Mouse (Mus musculus) lung, postnatal 0 days (tissue): ENCODE data around the gene Wfikkn1. TPM values are rescaled to one million over a fixed set of nuclear protein-coding genes. Genes with fewer than 3 reads are reported as not detected.

Experiments used
- ATAC-seq: fragments of 200-750 bp; cut with Nextera tagmentation; 2 replicates; pipeline ENCODE4 v1.8.0; 2017; ENCODE audit warnings: moderate library complexity
- DNase-seq: peaks from one replicate; pipeline ENCODE4 v3.0.0-alpha.2; 2016; ENCODE audit warnings: low spot score
- H3K27ac ChIP-seq: fragments of 300-500 bp; sonication (generic); 2 replicates; pipeline ENCODE4 v1.5.1; 2014; ENCODE audit warnings: antibody characterized with exemption, mild to moderate bottlenecking, low read length, mixed read lengths
- H3K27me3 ChIP-seq: fragments of 300-500 bp; sonication (generic); replicated peaks from 2 replicates; pipeline ENCODE4 v1.6.1; 2014; ENCODE audit warnings: low read length, mixed read lengths; ENCODE audit not compliant: insufficient read depth
- H3K36me3 ChIP-seq: fragments of 300-500 bp; sonication (generic); 2 replicates; pipeline ENCODE4 v1.6.1; 2014; ENCODE audit warnings: low read length, mixed read lengths; ENCODE audit not compliant: insufficient read depth
- H3K4me1 ChIP-seq: fragments of 300-500 bp; sonication (generic); 2 replicates; pipeline ENCODE4 v1.6.1; 2014; ENCODE audit warnings: antibody characterized with exemption, low read depth, low read length, mixed read lengths; ENCODE audit not compliant: insufficient read depth
- H3K4me2 ChIP-seq: fragments of 300-500 bp; sonication (generic); replicated peaks from 2 replicates; pipeline ENCODE4 v1.6.1; 2014; ENCODE audit warnings: low read depth, mild to moderate bottlenecking, low read length, moderate library complexity, mixed read lengths
- H3K4me3 ChIP-seq: fragments of 300-500 bp; sonication (generic); 2 replicates; pipeline ENCODE4 v1.5.1; 2014; ENCODE audit warnings: low read depth, low read length
- H3K9ac ChIP-seq: fragments of 300-500 bp; sonication (generic); replicated peaks from 2 replicates; pipeline ENCODE4 v1.6.1; 2014; ENCODE audit warnings: low read depth, mild to moderate bottlenecking
- H3K9me3 ChIP-seq: fragments of 300-500 bp; sonication (generic); 2 replicates; pipeline ENCODE4 v1.6.1; 2016; ENCODE audit warnings: low read length, mixed read lengths
- CTCF ChIP-seq: IDR thresholded peaks from 2 replicates; pipeline ENCODE4 v1.5.1; 2016; ENCODE audit warnings: antibody characterized with exemption, mild to moderate bottlenecking
- EP300 ChIP-seq: IDR thresholded peaks from 2 replicates; pipeline ENCODE4 v1.6.1; 2016; ENCODE audit warnings: antibody characterized with exemption, mild to moderate bottlenecking, control low read depth
- WGBS: fragments of 180-500 bp; shearing (Covaris S2); extraction: QIAGEN DNeasy Blood & Tissue Kit; methylation state at CpG from one replicate; pipeline ENCODE4 v1.1.7; 2014; 5-methylcytosine and 5-hydroxymethylcytosine counted together
- polyA plus RNA-seq: library from polyadenylated mRNA; unstranded; fragments of >200 nt; fragmentation: Nextera tagmentation; extraction: Ambion mirVana; gene quantifications from 2 replicates; pipeline ENCODE4 v1.2.1, GENCODE M21; 2015

Wfikkn1 gene
- polyA plus RNA-seq, 1 experiment from 2014 or later, result 0.26 TPM

DNA sequence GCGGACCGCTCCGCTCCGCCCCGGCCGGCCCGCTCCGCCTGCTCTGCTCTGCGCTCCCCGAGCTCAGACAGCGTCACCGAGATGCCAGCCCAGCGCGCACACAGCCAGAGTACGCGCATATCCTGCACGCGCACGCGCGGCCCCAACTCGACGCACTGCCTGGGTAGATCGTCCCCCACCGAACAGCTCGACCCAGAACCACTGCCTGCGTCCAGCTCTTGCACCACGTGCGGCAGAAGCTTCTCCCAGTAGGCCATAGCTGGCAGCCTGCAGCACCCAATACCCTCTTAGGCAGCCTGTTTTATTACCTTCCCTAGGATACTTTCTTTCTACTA lies 43.6 kb downstream of the Wfikkn1 start, which contains the start of gene Rhbdl1:
Rhbdl1 (minus strand) TSS at position 220 of the 335 bp plus-strand sequence.
- H3K36me3 ChIP-seq, result peaks cover 8% of the 10 kb centered on the region; the same call in 1 of the 2 replicates
- no peak for ATAC-seq

DNA sequence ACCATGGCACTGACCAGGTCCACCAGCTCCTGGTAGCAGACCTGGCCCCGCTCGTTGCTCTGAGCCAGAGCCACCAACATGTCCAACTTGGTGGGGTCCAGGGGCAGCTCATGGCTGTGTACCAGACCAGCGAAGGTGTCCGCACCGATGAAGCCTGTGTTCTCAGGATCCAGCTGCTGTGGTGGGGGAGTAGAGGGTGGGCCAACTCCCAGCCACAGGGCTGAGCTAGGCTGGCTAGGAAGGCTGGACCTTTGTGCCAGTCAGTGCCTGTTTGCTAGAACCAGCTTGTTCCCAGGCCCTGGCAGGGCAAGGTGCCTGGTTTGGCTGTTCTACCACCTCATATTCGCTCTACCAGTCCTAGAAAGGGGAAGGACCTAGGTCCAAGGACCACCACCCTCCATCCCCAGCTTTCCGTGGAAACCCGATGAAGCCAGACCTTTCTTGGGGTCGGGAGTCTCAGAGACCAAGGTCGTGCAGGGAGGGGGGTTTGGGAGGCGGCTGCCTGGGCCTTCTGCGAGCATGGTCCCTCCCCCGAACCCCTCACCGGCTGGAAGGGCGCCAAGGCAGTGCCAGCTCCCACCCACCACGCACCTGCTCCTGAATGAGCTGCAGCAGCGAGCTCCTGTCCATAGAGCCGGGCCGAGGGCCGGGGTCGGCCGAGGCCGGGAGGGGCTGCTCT lies 44.1 kb downstream of the Wfikkn1 start:
- Histone ChIP-seq H3K27ac (no peak overlapping the region), H3K9me3 (no peaks in the 10 kb centered on the region), H3K4me3 (peak overlapping the region; percentile 31; the same call in 1 of the 2 replicates), H3K9ac (no peak overlapping the region), H3K27me3 (no peaks in the 10 kb centered on the region), H3K4me1 (peaks cover 33% of the 10 kb centered on the region), H3K36me3 (peaks cover 5% of the 10 kb centered on the region; the same call in 1 of the 2 replicates), H3K4me2 (peak overlapping the region; percentile 68)
- ATAC-seq (no peak), DNase-seq (no peak)
- 26% methylated on average over 20 of the region's 23 CpGs for WGBS
- TF ChIP-seq CTCF (no peak), EP300 (no peak)

More for the DNA sequence above, 43.6 kb downstream of the Wfikkn1 start, which contains the start of gene Rhbdl1:
- H3K9me3 ChIP-seq, result no peaks in the 10 kb centered on the region
- H3K4me1 ChIP-seq, result peaks cover 28% of the 10 kb centered on the region
- H3K4me3 ChIP-seq, result peak within 1 kb of the TSS; percentile 31; the same call in 1 of the 2 replicates
- H3K9ac ChIP-seq, result no peak within 1 kb of the TSS
- no peak within 1 kb of the TSS for H3K27ac ChIP-seq
- H3K27me3 ChIP-seq, result no peaks in the 10 kb centered on the region
- peak; percentile 62 for DNase-seq
- TF ChIP-seq EP300 (no peak), CTCF (no peak)
- H3K4me2 ChIP-seq, result peak within 1 kb of the TSS; percentile 68
- WGBS, result under 1% methylated on average over 22 of the region's 29 CpGs

DNA sequence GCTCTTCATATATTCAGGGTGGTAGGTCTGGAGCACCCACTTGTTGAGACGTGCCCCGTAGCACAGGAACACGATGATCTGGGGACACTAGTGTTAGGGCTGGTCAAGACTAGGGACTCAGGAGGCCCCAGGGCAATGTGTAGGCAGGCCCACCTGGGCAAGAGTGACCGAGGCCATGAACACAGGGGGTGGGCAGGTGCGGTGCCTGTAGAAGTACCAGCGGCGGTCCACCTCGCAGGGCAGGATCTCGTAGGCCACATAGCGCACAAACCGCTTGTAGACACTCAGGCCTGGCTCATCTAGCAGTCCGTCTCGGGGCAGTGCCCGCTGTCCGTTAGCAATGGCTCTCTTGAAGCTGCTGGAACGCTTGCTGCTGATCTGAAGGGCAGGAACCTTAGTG lies 44.8 kb downstream of the Wfikkn1 start:
- 84% methylated on average over 16 of the region's 16 CpGs for WGBS
- no peak overlapping the region for H3K9ac ChIP-seq
- H3K4me3 ChIP-seq, result no peak overlapping the region
- H3K36me3 ChIP-seq, result peaks cover 6% of the 10 kb centered on the region; the same call in 1 of the 2 replicates
- H3K4me1 ChIP-seq, result peaks cover 39% of the 10 kb centered on the region
- H3K27ac ChIP-seq, result no peak overlapping the region
- DNase-seq, result no peak
- no peak for ATAC-seq
- H3K9me3 ChIP-seq, result no peaks in the 10 kb centered on the region
- TF ChIP-seq EP300 (no peak), CTCF (no peak)
- no peaks in the 10 kb centered on the region for H3K27me3 ChIP-seq
- H3K4me2 ChIP-seq, result no peak overlapping the region

DNA sequence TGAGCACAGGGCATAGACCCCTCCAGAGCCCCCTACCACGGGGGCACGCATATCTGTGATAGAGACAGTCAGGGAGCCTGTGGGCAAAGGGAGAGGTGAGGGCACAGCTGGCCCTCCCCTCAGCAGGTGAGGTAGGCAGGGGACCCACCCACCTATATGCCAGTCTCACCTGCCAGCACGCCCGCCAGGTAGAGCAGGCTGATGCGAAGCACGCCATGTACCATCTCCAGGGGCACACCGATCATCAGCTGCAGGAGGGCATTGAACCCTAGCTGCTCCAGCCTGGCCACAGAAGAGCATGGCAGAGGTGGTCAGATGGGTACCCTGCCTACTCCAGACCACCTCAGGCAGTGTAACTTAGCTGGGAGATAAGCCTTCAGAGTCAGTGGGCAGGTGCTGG lies 45.4 kb downstream of the Wfikkn1 start:
- no peak for TF ChIP-seq CTCF
- TF ChIP-seq EP300, result no peak
- no peaks in the 10 kb centered on the region for H3K27me3 ChIP-seq
- no peak overlapping the region for H3K4me3 ChIP-seq
- H3K9ac ChIP-seq, result no peak overlapping the region
- WGBS, result 94% methylated on average over 7 of the region's 7 CpGs
- no peak for DNase-seq
- H3K36me3 ChIP-seq, result peaks cover 6% of the 10 kb centered on the region; the same call in 1 of the 2 replicates
- 0 out of 2 replicates have a peak overlapping the region, but pooled peaks have one; percentile 84 for H3K4me2 ChIP-seq
- H3K4me1 ChIP-seq, result peaks cover 39% of the 10 kb centered on the region
- ATAC-seq, result no peak
- no peak overlapping the region for H3K27ac ChIP-seq
- no peaks in the 10 kb centered on the region for H3K9me3 ChIP-seq

DNA sequence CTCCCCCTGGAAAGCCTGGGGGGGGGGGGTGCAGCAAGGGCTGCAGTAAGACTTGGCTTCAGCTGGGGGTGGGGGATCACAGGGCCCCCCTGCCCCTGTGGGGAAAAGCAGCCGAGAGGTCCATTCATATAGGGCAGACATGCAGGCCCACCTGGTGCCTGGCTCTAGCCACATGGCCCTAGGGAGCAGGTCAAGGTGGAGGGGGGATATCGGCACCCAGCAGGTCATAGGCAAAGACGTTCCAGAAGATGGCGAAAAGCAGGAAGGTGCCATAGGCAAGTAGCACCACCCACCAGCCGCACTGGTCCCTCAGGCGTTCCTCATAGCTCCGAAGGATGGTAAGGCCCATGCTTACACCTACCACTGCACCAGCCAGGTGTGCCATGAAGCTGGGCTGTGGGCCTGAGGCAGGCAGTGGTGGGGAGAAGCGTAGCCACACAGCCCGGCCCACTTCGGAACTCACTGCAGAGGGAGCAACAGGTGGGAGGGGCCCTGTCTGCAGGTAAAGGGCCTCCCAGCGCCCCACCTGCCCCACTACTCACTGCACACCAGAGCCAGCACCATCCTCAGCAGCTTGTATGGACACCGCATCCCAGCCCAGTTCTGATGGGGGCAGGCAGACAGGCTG lies 45.9 kb downstream of the Wfikkn1 start:
- Histone ChIP-seq H3K27me3 (no peaks in the 10 kb centered on the region), H3K27ac (peak overlapping the region; percentile 98; the same call in 1 of the 2 replicates), H3K4me1 (peaks cover 39% of the 10 kb centered on the region), H3K9me3 (no peaks in the 10 kb centered on the region), H3K4me3 (peak overlapping the region; percentile 55; the same call in 1 of the 2 replicates), H3K4me2 (peak overlapping the region; percentile 84), H3K36me3 (0 out of 2 replicates have a peak, but pooled peaks cover 5% of the 10 kb centered on the region), H3K9ac (0 out of 2 replicates have a peak overlapping the region, but pooled peaks have one; percentile 13)
- 79% methylated on average over 12 of the region's 12 CpGs for WGBS
- no peak for TF ChIP-seq CTCF
- TF ChIP-seq EP300, result no peak
- no peak for ATAC-seq
- DNase-seq, result no peak

DNA sequence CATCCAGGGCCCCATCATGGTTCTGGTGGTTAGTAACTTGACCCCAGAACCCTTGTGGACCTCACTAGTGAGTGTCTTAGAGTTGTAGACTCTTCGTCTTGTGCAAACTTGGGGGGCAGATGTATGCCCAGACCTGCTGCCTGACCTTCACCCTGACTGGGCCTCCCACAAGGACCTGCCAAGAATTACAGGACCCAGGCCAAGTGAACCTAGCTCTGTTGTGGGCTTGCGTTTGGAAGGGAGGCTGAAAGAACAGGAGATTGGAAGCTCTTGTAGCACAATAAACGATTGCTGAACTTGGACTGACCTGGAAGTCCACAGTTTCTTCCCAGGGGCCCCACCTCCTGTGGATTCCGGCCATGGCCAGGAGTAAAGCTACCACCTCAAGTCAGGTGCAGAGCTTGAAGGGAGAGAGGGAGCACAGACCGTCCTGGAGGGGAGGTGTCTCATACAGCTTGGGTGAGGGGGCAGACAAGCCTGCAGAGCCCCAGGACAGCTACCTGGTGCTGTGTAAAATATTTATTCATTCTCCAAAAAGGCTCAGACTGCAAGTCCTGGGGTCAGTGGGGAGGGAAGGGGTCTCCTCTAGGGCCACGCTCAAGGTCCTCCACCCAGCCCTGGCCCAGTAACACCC lies 46.6 kb downstream of the Wfikkn1 start:
- Histone ChIP-seq H3K27ac (peak overlapping the region; percentile 98), H3K4me2 (peak overlapping the region; percentile 84), H3K4me1 (peaks cover 45% of the 10 kb centered on the region), H3K36me3 (0 out of 2 replicates have a peak, but pooled peaks cover 5% of the 10 kb centered on the region), H3K9ac (peak overlapping the region; percentile 55; the same call in 1 of the 2 replicates), H3K27me3 (no peaks in the 10 kb centered on the region), H3K4me3 (peak overlapping the region; percentile 55), H3K9me3 (no peaks in the 10 kb centered on the region)
- ATAC-seq, result no peak
- WGBS, result 19% methylated on average over 5 of the region's 6 CpGs
- DNase-seq, result peak; percentile 31
- no peak for TF ChIP-seq CTCF
